Mouse (Mus musculus) intestine, embryonic 14.5 days (tissue): ENCODE measurements around the gene Sla2. TPM values are rescaled to one million over a fixed set of nuclear protein-coding genes. Genes with fewer than 3 reads are reported as not detected.
"Not testable (repeated sequence)": the region's sequence is repeated elsewhere in the genome, so short reads cannot be mapped to it uniquely, and the experiment has no call there.

ENCODE experiments used
- ATAC-seq: fragments of 200-750 bp; cut with Nextera tagmentation; replicated peaks from 2 replicates; pipeline ENCODE4 v1.8.0; 2017; ENCODE audit warnings: low read depth, moderate number of reproducible peaks, moderate TSS enrichment, moderate library complexity; ENCODE audit not compliant: low FRiP score, low TSS enrichment
- DNase-seq: peaks from one replicate; pipeline ENCODE4 v3.0.0-alpha.2; 2018; ENCODE audit warnings: low spot score
- H3K27ac ChIP-seq: fragments of 300-500 bp; sonication (generic); 2 replicates; pipeline ENCODE4 v1.5.1; 2014; ENCODE audit warnings: low read depth, mild to moderate bottlenecking, control low read depth
- H3K27me3 ChIP-seq: fragments of 300-500 bp; sonication (generic); replicated peaks from 2 replicates; pipeline ENCODE4 v1.6.1; 2014; ENCODE audit warnings: low read length, control low read depth; ENCODE audit not compliant: control insufficient read depth, insufficient read depth
- H3K36me3 ChIP-seq: fragments of 300-500 bp; sonication (generic); 2 replicates; pipeline ENCODE4 v1.6.1; 2014; ENCODE audit warnings: low read length, control low read depth; ENCODE audit not compliant: control insufficient read depth, insufficient read depth
- H3K4me1 ChIP-seq: fragments of 300-500 bp; sonication (generic); replicated peaks from 2 replicates; pipeline ENCODE4 v1.6.1; 2014; ENCODE audit warnings: low read length, control low read depth, mixed read lengths; ENCODE audit not compliant: control insufficient read depth, insufficient read depth
- H3K4me2 ChIP-seq: fragments of 300-500 bp; sonication (generic); 2 replicates; pipeline ENCODE4 v1.6.1; 2014; ENCODE audit warnings: low read length
- H3K4me3 ChIP-seq: fragments of 300-500 bp; sonication (generic); 2 replicates; pipeline ENCODE4 v1.5.1; 2014; ENCODE audit warnings: low read depth, low read length, control low read depth, mixed read lengths
- H3K9ac ChIP-seq: fragments of 300-500 bp; sonication (generic); 2 replicates; pipeline ENCODE4 v1.6.1; 2014; ENCODE audit warnings: mild to moderate bottlenecking, low read length
- H3K9me3 ChIP-seq: fragments of 300-500 bp; sonication (generic); 2 replicates; pipeline ENCODE4 v1.6.1; 2016; ENCODE audit warnings: low read length, control low read depth; ENCODE audit not compliant: control insufficient read depth
- WGBS: fragments of 180-500 bp; shearing (Covaris S2); extraction: QIAGEN DNeasy Blood & Tissue Kit; methylation state at CpG from one replicate; pipeline ENCODE4 v1.1.7; 2014; 5-methylcytosine and 5-hydroxymethylcytosine counted together
- polyA plus RNA-seq: library from polyadenylated mRNA; unstranded; fragments of >200 nt; fragmentation: Nextera tagmentation; extraction: Ambion mirVana; gene quantifications from 2 replicates; pipeline ENCODE4 v1.2.1, GENCODE M21; 2014

Sla2 gene
- polyA plus RNA-seq, 1 experiment from 2014 or later = 0.51 TPM

GRCm38 (mm10) chr2:156925075-156925474 lies 38.1 kb upstream of the Sla2 start:
- not testable (repeated sequence) for H3K4me3 ChIP-seq, H3K27ac ChIP-seq, H3K9ac ChIP-seq, H3K4me2 ChIP-seq, ATAC-seq, H3K9me3 ChIP-seq, H3K27me3 ChIP-seq, H3K4me1 ChIP-seq, H3K36me3 ChIP-seq, DNase-seq
- 95% methylated on average over 4 of the region's 4 CpGs for WGBS

GRCm38 (mm10) chr2:156924210-156924898 lies 37.4 kb upstream of the Sla2 start:
- DNase-seq (no peak), ATAC-seq (no peak)
- no peak overlapping the region for H3K27ac ChIP-seq
- H3K4me2 ChIP-seq = no peak overlapping the region
- H3K9me3 ChIP-seq = no peaks in the 10 kb centered on the region
- peaks cover 6% of the 10 kb centered on the region; the same call in 1 of the 2 replicates for H3K36me3 ChIP-seq
- H3K9ac ChIP-seq = no peak overlapping the region
- no peaks in the 10 kb centered on the region for H3K27me3 ChIP-seq
- 64% methylated on average over 3 of the region's 3 CpGs for WGBS
- no peaks in the 10 kb centered on the region for H3K4me1 ChIP-seq
- no peak overlapping the region for H3K4me3 ChIP-seq

- H3K4me1 ChIP-seq = no peaks in the 10 kb centered on the region
- no peak overlapping the region for H3K27ac ChIP-seq
- DNase-seq = no peak
- ATAC-seq = no peak
- no peak overlapping the region for H3K4me2 ChIP-seq
- H3K9ac ChIP-seq = no peak overlapping the region
- H3K27me3 ChIP-seq = no peaks in the 10 kb centered on the region
- H3K9me3 ChIP-seq = no peaks in the 10 kb centered on the region
- no peak overlapping the region for H3K4me3 ChIP-seq
- H3K36me3 ChIP-seq = no peaks in the 10 kb centered on the region
- 85% methylated on average over 5 of the region's 5 CpGs for WGBS
These were observed 36.1 kb upstream of the Sla2 start for GRCm38 (mm10) chr2:156923057-156923456.

GRCm38 (mm10) chr2:156919796-156920195 lies 32.8 kb upstream of the Sla2 start:
- DNase-seq (no peak), ATAC-seq (no peak)
- no peaks in the 10 kb centered on the region for H3K27me3 ChIP-seq
- H3K4me2 ChIP-seq = no peak overlapping the region
- H3K36me3 ChIP-seq = no peaks in the 10 kb centered on the region
- no peaks in the 10 kb centered on the region for H3K4me1 ChIP-seq
- 58% methylated on average over 2 of the region's 2 CpGs for WGBS
- no peak overlapping the region for H3K9ac ChIP-seq
- no peaks in the 10 kb centered on the region for H3K9me3 ChIP-seq
- no peak overlapping the region for H3K27ac ChIP-seq
- H3K4me3 ChIP-seq = no peak overlapping the region

GRCm38 (mm10) chr2:156919191-156919590 lies 32.2 kb upstream of the Sla2 start:
- H3K9me3 ChIP-seq, H3K9ac ChIP-seq, H3K4me1 ChIP-seq, DNase-seq, H3K4me2 ChIP-seq, H3K36me3 ChIP-seq, H3K4me3 ChIP-seq, ATAC-seq, H3K27me3 ChIP-seq, H3K27ac ChIP-seq: not testable (repeated sequence)
- 88% methylated on average over 11 of the region's 11 CpGs for WGBS

- no peak for DNase-seq
- Histone ChIP-seq H3K36me3 (no peaks in the 10 kb centered on the region), H3K4me3 (no peak overlapping the region), H3K9ac (no peak overlapping the region), H3K9me3 (no peaks in the 10 kb centered on the region), H3K27me3 (no peaks in the 10 kb centered on the region), H3K4me1 (no peaks in the 10 kb centered on the region), H3K4me2 (no peak overlapping the region), H3K27ac (no peak overlapping the region)
- WGBS = 74% methylated on average over 4 of the region's 4 CpGs
- ATAC-seq = no peak
These were observed 31.6 kb upstream of the Sla2 start for GRCm38 (mm10) chr2:156918562-156918961.

- no peaks in the 10 kb centered on the region for H3K4me1 ChIP-seq
- no peaks in the 10 kb centered on the region for H3K27me3 ChIP-seq
- no peaks in the 10 kb centered on the region for H3K36me3 ChIP-seq
- H3K4me3 ChIP-seq = no peak overlapping the region
- H3K9ac ChIP-seq = no peak overlapping the region
- DNase-seq (no peak), ATAC-seq (no peak)
- no peak overlapping the region for H3K27ac ChIP-seq
- H3K4me2 ChIP-seq = no peak overlapping the region
- no peaks in the 10 kb centered on the region for H3K9me3 ChIP-seq
- WGBS = 80% methylated on average over 3 of the region's 3 CpGs
These were observed 29.6 kb upstream of the Sla2 start for GRCm38 (mm10) chr2:156916419-156917125.

GRCm38 (mm10) chr2:156915559-156915958 lies 28.6 kb upstream of the Sla2 start:
- no peak for ATAC-seq
- Histone ChIP-seq H3K4me3 (no peak overlapping the region), H3K27ac (no peak overlapping the region), H3K9me3 (no peaks in the 10 kb centered on the region), H3K27me3 (no peaks in the 10 kb centered on the region), H3K36me3 (no peaks in the 10 kb centered on the region), H3K4me1 (no peaks in the 10 kb centered on the region), H3K4me2 (no peak overlapping the region), H3K9ac (no peak overlapping the region)
- no peak for DNase-seq
- WGBS = 77% methylated on average over 3 of the region's 3 CpGs

GRCm38 (mm10) chr2:156913191-156913590 lies 26.2 kb upstream of the Sla2 start:
- no peak for DNase-seq
- Histone ChIP-seq H3K36me3 (no peaks in the 10 kb centered on the region), H3K9me3 (no peaks in the 10 kb centered on the region), H3K27ac (no peak overlapping the region), H3K9ac (no peak overlapping the region), H3K27me3 (no peaks in the 10 kb centered on the region), H3K4me2 (no peak overlapping the region), H3K4me1 (no peaks in the 10 kb centered on the region), H3K4me3 (no peak overlapping the region)
- 76% methylated on average over 5 of the region's 5 CpGs for WGBS
- no peak for ATAC-seq
